Mouse (Mus musculus) urinary bladder, postnatal 36 days (tissue): ENCODE results near the gene Grip1.

Experiments
- DNase-seq, 2 experiments: peaks; one replicate each; pipeline ENCODE4 v3.0.0; 2022; ENCODE audit warnings: low spot score in 2 of 2, mixed read lengths in 1 of 2

The Grip1 gene

DNA sequence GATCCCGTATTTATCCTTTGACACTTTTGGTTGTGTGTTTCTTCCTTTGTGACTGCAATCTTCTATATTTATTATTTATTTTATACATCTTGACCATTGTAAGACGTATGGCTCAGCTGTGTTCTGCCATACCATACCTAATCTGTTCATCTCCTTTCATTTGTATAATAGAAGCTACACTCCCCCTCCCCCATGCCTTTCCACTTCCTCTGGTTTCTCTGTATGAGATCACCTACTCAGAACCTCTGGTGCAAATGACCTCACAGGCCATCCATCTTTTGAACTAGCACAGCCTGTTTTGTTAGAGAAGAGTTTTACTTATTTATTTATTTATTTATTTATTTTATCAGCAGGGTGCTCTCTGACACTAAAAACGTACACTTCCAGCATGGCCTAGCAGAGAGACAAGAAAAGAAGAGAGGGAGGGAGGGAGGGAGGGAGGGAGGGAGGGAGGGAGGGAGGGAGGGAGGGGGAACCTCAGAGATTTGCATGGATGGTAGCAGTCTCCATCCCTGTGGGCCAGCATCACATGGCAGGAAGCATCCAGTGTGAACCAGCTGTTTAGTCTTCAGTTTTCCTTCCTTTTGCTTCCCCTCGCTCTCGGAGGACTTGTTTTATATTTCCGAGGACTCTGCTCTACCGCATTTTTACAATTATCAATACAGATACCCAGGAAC, 207.2 kb downstream of the Grip1 start:
- DNase-seq, result no peak

DNA sequence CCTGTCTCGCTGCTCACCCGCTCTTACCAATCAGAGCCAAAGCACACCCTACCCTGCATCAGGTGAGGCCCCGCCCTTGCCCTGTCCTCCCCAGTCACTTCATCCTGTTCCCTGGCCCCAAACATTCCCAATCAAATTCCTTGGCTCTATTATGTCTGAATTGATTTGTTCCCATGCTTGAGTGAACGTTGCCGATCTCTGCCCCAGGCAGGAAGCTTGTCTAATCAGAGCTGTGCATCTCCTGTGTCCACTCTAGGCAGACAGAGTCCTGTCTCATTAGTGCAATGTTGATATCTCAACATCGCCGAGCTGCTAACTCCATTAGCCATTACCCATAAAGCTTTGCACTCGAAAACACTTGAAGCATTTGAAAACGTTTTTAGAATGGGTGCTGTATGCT, 210.0 kb downstream of the Grip1 start:
- no peak for DNase-seq

DNA sequence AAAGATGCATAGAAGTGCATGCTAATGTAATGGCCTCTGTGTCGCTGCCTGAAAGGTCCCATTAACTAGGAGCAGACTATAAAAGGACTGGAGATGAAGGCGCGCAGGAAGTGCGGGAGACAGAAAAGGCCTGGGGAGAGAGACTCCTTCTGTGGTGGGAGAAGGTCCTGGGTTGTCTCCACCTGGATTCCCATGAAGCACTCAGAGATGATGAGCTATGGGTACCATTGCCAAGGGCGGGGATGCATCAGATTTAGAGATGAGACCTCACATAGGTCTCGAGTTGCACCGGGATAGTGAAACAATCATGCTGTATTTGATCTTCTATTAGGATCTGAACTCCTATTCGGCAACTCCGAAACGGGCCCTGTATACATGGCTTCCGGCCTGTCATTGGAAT, 212.8 kb downstream of the Grip1 start:
- no peak for DNase-seq

DNA sequence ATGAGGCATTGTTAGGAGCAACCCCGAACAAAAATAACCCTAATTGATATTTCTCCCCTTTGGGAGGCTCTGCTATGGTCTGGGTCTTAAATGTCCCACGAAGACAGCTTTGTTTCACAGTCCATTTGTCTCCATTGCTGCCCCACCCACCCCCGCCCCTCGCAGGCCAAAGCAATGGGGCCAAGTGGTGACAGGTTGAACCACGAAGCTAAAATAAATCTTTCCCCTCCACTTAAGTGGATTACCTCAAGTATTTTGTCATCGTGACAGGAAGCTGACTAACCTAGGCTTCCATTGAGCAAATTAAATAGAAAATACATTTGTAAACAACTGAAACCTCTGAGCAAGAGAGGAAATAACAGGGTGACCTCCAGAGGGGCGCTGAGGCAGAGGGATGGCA, 216.8 kb downstream of the Grip1 start:
- no peak for DNase-seq

DNA sequence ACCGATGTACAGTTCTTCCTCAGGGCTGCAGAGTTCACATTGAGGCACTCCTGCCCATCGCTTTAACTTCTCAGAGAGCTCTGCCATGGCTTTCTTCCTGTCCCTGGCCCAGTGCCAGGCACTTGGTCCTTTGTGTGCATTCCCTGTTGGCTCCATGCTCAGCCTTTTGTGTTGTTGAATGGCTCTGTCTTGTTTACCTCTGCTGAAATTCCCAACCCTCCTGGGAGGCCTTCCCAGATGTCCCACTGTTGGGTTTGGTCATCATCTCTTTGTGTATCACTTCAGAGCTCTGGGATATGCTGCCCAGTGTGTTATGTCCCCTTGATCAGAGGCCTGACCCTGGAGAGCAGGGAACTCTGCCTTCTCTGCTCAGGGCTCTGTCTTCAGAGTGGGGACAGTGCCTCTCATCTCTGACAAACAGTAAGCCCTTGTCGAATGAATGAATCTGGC, 230.8 kb downstream of the Grip1 start:
- no peak for DNase-seq

DNA sequence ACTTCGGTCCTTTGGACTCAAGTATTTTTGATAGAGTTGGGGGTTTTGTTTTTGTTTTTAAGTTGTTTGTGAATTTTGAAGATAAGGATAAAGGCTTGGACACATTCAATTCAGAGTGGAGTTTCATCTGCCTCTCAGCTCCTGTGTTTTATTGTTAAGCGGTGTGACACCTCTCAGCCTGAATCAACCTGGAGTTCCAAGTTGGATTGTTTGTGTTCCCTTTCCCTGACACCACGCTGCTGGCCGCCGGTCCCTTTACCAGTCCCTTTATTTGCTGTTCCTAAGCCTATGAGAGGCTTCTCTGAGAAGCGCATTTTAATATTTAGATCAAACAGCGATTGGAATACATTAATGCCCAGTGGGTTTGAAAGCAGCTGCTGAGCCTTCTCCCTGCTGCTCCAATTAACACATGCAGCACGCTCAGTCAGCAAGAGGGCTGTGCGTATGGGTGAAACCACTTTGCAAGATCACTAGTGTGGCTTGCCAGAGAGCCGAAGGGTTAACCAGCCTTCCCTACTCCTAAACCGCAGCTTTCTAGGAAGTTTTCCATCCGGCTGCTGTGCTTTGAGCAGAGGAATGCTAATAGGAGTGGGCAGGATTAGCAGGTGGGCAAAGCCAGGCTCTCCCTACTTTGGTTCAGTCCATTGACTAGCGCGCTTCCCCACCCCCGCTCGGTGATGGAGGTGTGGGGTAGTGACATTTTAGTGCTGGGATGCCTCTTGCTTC, 237.9 kb downstream of the Grip1 start:
- DNase-seq, result no peak

DNA sequence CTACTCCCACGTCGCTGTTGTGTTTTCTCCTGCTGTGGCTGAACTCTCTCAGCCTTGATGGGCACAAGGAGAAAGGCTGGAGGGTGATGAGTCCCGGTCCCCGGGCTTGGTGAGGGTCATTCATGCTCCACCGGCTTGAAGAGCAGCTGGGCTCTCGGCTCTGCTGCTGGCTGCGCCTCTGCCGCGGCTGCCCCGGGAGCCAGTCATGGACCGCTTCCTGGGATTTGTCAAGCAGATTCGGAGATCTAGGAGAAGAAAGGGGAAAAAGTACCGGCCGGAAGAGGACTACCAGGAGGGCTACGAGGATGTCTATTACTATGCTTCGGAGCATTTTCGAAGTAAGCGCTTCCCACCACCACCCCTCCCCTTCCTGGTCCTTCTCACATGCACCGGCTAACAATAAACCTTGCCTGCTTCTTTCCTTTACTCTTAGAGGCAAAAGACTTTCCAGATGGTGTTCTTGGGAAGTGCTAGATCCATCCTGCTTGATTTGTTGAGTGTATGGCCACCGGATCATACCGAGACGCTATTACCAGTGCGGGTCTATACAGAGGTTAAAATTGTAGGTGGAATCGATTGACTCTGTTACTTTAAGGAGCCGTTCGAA, 238.8 kb downstream of the Grip1 start:
- DNase-seq, result no peak

DNA sequence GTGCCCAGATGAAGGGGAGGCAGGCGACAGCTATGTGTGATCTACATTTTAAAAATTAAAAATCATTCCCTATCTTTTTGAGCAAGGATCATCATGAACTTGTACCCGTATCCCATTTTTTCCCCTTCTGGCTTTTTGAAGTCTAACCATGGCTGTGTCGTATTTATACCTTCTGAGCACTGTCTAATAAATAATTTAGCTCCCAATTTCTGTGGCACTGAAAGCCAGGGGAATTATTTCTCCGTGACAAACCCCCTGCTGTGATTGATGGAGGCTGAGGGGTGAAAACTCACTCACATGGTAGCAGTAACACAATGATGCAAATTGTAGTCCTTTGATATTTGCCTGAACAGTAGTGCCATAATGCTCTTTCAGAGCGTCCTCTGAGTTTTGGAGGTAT, 239.8 kb downstream of the Grip1 start:
- no peak for DNase-seq

DNA sequence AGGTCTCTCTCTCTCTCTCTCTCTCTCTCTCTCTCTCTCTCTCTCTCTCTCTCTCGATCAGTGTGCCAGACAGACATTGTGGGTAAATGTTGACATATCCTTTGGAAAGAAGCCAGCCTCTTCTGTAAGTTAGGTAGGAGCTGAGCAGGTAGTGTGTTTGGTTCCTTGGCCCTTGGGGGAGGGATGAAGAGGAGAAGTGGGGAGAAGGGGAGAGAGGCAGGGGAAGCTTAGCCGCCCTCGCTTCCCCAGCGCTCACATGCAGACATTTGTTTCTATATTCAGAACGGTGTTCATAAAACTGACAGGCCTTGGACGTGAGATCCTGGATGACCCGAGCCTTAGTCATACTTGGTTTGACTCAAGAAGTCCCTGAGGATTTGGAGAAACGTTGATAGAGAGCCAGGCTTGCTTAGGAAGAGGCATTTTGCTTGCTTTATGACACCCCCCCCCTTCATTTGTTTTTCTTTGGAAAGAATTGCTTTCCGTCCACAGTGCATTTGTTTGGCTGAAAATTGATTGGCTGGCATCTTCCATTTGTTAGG, 243.7 kb downstream of the Grip1 start:
- no peak for DNase-seq

DNA sequence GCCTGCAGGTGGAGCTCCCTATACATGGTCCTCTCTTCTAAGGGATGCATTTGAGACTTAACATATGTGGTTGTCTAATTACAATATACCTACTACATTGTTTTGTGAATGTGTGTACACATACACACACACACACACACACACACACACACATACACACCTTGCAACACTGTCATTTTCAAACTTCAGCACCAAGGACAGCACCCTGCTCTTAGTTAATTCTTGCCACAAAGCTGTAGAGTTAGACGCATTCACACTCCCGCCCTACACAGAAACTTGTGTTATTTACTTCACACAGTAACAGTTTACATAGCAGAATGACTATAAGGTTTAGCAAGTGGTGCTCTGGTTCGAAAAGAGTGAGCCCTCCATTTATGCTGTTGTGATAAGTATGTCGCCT, 251.7 kb downstream of the Grip1 start:
- no peak for DNase-seq

DNA sequence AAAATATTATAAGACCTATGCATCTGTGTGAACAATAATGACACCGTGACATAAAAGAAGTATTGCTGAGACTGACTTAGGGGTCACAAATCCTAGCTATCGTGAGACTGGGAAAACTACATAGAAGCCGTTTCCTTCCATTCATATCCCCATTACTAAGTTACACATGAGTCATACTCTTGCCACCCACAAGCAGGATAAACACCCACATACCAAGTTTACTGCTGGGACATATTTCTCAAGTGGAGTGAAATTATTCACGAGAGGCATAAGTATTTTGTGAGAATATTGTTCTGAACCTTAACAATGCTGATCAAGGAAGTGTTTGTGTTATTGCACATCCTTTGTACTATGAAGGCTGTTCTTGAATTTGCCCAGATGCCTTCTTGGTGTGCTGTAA, 252.7 kb downstream of the Grip1 start:
- no peak for DNase-seq

DNA sequence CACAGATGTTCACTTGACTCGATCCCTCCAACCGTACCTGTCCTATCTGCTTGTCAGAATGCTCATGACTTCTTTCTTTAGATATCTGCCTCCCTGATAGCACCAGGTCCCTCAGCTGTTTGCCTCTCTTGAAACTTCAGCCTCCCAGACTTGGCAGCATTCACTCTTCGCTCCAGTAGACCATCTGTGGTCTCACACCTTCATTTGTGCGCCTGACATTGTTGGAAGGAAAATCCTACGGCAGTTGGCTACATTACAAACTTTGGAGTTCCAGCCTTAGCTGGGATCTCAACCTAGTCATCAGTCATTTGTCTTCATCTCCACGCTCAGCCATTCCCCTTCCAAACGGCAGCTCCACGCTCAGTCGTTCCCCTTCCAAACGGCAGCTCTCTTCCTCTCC, 253.4 kb downstream of the Grip1 start:
- no peak for DNase-seq

DNA sequence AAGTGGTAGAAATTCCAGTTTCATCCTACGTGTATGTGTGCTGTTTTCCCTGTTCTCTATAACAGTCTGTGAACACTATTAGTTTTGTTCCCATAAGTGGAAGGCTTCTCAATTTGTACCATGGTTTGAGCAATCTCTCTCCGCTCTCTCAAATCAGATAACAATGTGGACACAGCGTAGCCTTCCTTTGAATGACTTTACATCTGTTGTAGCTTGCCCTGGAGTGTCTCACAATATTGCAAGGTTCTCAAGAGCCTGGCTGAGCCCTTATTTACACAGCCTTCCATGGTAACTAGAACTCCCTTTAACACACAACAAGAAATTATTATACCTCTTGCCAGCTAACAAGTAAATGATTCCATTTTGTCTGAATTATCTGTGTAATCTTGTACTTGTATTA, 268.3 kb downstream of the Grip1 start:
- peak in 1 of 2 experiments; percentile 6 for DNase-seq

DNA sequence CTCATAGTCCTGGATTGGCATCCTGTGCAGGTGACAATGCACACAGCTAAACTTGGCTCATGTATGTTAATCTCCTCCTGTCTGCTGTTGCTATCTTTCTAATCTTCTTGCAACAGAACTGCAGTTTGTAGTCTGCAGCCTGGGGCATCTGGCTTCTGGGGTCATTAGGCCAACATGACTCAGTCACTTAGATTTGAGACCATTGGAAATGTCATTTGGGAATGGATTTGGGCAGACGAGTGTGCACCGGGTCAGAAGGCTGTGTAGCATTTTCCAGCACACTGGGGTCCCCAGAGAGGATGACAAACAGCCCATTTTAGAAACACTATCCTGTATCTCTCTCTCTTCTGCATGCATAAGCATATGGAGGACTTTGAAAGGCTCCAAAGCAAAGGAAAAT, 268.8 kb downstream of the Grip1 start:
- DNase-seq, result no peak

DNA sequence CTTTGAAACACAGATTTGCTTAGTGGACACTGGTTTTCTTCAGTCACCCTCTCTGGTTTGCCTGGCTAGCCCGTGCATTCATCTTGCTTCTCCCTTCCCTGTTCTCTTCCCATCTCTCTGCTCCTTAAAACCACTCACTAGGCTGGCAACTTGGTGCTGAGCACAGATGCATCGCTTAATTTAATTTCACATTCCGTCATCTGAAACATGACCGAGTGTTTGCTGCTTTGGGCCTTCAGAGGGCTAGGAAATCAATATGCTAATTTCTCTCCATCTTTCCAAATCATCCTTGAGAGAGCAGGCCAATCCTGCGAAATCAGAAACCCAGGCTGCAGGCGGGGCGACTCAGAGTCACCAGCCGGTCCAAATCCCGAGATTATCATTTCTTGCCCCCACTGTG, 270.0 kb downstream of the Grip1 start:
- DNase-seq, result no peak

DNA sequence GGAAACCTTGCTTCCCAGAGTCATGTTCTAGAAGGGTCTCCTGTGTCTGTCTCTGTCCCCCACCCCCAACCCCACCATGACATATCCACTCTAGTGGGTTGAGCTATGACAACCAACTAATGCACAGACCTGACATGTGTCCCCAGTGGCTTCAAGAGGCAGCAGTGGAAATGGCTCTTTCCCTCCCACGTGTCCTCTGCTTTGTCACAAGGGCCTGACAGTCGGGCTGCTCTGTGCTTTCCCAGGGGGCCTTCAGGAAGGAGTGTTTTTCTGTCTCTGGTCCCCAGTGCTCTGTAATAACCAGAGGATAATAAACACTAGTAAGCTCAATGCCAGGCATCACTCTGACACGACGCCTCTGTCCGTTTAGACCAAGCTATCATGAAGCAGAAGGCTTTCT, 271.7 kb downstream of the Grip1 start:
- no peak for DNase-seq

DNA sequence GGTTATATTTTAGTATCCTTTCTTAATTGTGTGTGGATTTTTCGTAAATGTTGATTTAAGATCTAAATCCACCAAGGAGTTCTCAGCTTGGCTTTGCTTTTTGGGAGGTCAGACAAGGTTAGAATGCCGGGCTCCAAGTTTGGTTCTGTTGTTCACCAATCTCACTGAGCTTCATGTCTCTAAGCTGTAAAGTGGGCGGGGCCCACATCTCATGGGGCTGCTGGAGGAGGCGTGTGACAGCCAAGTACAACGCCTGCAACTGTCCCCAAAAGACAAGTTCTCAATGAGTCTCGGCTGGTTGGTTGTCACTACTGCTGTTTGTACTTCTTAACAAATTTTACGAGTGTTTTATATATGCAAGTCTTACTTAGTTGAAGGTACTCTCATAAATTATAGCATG, 272.3 kb downstream of the Grip1 start:
- no peak for DNase-seq

DNA sequence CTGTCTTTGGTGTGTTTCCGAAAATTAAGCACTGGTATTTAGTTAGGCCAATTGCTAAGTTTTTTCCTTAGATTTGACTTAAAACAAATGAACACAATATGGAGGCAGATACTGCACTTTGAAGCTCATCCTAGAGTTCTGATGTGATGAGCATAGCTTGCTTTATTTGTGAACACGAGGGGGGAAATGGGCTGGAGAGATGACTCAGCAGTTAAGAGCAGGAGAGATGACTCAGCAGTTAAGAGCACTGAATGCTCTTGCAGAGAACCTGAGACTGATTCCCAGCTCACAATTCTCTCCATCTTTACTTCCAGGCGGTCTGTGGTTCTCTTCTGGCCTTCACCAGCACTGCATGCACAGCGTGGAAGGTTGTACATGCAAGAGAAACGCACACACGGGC, 273.3 kb downstream of the Grip1 start:
- no peak for DNase-seq

DNA sequence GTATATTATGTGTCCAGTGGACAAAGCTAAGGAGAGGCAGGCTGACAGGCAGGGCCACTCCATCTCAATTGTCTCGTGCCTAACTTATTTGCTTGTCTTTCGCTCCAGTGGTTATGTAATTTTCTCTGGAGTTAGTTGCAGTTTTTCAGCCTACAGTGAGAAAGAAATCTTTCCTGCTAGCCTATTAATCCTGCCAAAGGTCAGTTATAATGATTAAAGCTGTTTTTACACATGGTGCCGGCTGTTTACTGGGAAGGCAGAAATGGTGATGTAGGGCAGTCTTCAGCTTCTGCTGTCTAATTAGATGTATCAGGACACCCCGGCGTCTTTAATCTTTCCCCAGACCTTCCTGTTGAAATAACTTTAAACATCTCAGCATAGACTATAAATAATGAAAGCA, 276.6 kb downstream of the Grip1 start:
- no peak for DNase-seq

DNA sequence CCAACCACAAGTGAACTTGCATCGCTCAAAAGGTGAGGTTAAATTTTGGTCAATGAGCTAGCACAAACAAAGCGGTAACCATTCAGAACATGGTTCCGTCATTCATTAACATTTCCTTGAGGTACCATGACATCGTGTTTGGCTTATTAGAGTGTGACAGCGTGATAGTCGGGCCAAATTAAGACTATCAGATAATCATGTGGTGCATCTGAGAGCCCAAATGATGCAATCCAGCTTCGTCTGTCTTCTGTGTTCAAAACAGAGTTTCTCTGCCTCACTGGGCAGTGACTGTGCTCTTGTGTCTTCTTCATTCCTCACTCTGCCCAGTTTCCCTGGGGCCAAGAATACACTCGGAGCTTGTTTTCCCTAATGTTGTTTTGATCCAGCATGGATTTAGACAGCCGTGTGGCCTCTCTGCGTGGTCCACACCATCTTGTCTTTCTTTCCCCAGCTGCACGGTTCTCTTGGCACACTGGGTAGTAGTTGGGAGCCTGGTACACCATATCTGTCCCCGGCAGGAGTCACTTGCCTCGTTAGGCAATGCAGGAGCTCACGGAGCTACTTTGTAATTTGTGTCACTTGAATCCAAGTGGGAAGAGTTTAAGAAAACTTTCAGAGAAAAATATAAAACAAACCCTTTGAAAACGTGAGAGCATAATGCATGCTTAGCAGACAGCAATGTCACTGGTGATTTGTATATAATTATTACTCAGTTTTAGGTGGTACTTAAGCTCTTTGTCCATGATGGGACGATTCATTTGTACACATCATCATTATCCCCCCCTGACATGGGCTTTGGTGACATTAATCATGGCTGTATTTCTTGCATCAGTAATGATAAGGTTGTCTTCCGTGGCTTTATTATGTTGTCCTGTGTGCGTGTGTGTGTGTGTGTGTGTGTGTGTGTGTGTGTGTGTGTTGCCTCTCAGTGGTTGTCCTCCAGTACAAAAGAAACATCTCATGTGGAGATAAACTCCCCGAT, 281.7 kb downstream of the Grip1 start:
- no peak for DNase-seq

DNA sequence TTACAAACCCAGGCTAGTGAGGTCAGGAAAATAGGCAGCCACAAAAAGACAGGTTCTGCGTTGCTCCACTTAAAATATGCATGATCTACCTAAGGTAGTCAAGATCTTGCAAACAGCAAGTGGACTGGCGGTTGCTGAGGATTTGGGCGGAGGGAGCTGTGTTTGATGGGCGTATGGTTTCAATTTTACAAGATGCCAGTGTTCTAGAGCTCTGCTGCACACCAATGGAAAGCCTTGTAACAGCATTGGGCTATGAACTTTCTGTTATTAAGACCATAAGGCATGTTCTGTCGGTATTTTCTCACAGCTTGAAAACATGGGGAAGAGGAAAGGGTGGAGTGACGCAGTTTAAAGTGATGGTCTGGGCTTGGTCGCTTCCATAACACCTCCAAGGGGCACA, 285.8 kb downstream of the Grip1 start:
- DNase-seq, result no peak

DNA sequence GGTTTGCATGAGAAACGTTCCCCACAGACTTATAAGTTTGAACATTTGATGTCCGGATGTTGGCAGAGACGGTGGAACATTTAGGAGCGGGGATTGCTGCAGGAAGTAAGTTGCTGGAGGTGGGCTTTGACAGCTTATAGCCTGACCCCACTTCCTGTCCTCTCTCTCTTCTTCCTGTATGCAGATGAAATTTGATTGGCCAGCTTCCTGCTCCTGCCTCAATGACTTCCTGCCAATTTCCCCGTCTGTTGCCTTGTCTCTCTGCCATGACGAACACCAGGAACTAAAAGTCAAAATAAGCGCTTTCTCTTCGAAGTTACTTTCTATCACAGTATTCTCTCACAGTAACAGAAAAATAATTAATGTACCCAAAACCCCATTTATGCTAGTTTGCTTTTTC, 289.1 kb downstream of the Grip1 start:
- no peak for DNase-seq
